Mouse (Mus musculus): ENCODE results near the gene Kmo. TPM values are rescaled to one million over a fixed set of nuclear protein-coding genes. Genes with fewer than 3 reads are reported as not detected.

Gene Kmo
- polyA plus RNA-seq (2012; ENCODE audit: low replicate concordance), result 5.1 and 5.7 TPM in 2 replicates

DNA sequence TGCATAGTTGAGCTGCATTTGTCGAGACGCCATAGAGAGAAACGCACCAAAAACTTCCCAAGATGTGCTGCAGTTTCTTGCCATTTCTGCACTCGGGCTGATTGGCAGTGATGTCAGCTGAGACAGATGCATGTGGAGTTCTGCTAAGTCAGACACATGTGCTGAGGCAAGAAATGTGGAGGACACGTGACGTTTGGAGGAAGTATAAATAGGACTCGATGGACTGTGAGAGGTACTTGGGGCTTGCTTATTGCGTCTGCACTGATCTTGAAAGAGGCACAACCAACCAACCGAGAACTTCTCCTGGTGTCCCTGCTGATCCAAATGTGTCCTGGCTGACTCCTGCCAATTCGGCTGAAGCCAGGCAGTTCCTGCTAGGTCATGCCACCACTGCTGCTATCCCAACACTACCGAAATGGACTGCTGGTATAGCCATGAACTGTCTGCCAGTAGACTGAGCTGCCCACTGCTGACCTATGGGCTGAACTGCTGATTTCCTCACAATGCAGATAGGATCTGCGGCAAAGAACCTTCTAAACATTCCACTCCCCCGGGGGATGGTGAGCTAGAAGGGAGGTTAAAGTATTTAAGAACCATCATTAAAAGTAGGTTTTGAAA is at the start of gene Kmo:
TSS of gene Kmo (plus strand) at position 568 of the 618 bp plus-strand sequence.

GRCm38 (mm10) chr1:175625257-175625879 is 5.2 kb downstream of the Kmo start, which contains the start of gene Fh1:
Gene Fh1 (minus strand): TSS chr1:175625635.

GRCm38 (mm10) chr1:175692246-175692996 is 72.2 kb downstream of the Kmo start, which contains the start of the genes Opn3 and Chml:
Gene Opn3 (minus strand): TSS chr1:175692776.
Gene Chml (minus strand): TSS chr1:175692901.

GRCm38 (mm10) chr1:175698293-175698692 is 78.1 kb downstream of the Kmo start, which contains the start of gene Wdr64:
Gene Wdr64 (plus strand): TSS chr1:175698593.

Other genes starting within 250 kb of the Kmo start
- not detected in 2 replicates for gene Rgs7, start 127.9 kb upstream of the Kmo start, polyA plus RNA-seq (2012; ENCODE audit: low replicate concordance)
- 11.5 and 14.4 TPM in 2 replicates for gene Fh1, start 5.3 kb downstream of the Kmo start, polyA plus RNA-seq (2012; ENCODE audit: low replicate concordance)
- gene Opn3, start 72.4 kb downstream of the Kmo start, polyA plus RNA-seq (2012; ENCODE audit: low replicate concordance), result 1.0 and 3.4 TPM in 2 replicates
- gene Chml, start 72.5 kb downstream of the Kmo start, polyA plus RNA-seq (2012; ENCODE audit: low replicate concordance), result 14.5 and 36.3 TPM in 2 replicates
- gene Wdr64, start 78.2 kb downstream of the Kmo start, polyA plus RNA-seq (2012; ENCODE audit: low replicate concordance), result not detected in 2 replicates

Data from hematopoietic multipotent progenitor cell, adult 10-12 weeks (in vitro differentiated cells).